11 mouse cellular contexts compared by ENCODE assay signal in the genomic region with DNA sequence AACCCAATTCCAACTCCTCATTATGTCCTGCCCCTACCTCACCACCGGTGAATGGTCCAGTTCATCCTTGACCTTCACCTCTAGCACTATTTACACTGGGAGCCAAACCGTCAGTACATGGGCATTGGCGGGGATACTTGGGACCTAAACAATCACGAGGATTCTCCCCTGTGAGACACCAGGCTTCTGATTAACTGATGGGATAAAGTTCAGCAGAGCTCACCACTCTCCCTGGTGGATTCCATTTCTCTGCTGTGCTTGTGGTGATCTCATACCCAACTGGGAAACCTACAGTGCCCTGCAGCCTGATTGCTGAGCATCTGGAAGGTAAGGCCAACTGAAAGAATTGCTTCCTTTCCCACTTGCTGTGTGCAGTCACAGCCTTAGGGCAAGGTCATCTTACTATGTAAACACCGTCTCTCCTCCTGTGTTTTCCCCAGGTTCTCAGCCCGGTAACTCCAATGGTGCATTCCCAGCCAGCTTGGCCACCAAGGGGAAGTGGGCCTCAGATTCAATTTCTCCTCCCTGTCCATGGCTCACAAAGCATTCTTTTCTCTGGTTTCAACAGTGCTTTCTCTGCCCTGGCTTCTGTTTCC.
"Had no signal": no experiment of that assay in that cellular context is flagged by ENCODE, and none has a peak within 500 bp of the region (broad histone marks: within the 10 kb centered on the region; RNA-seq: fewer than 3 reads in every experiment).

No protein-coding gene starts in this region.

- H3K36me3 ChIP-seq: hindbrain, embryonic 12.5 days; limb, embryonic 10.5 days; lung, embryonic 15.5 days; midbrain, embryonic 12.5 days had no signal

- H3K9me3 ChIP-seq: hindbrain, embryonic 12.5 days; limb, embryonic 10.5 days; lung, embryonic 15.5 days; midbrain, embryonic 12.5 days had no signal

- H3K27ac ChIP-seq: hindbrain, embryonic 12.5 days; limb, embryonic 10.5 days; lung, embryonic 15.5 days; midbrain, embryonic 12.5 days had no signal

- ATAC-seq: hindbrain, embryonic 16.5 days; inflammation-experienced regulatory T-cells, adult 6 months; intestine, postnatal 0 days had no signal

- H3K4me3 ChIP-seq: hindbrain, embryonic 12.5 days; limb, embryonic 10.5 days; lung, embryonic 15.5 days; midbrain, embryonic 12.5 days had no signal

- DNase-seq: spleen, adult 18-20 months; thymus, adult 18-20 months; thymus, postnatal 25 days had no signal

- H3K4me2 ChIP-seq: hindbrain, embryonic 12.5 days; liver, embryonic 11.5 days; lung, embryonic 15.5 days; midbrain, embryonic 12.5 days had no signal

- H3K4me1 ChIP-seq: hindbrain, embryonic 12.5 days; limb, embryonic 10.5 days; lung, embryonic 15.5 days; midbrain, embryonic 12.5 days had no signal

- H3K9ac ChIP-seq: hindbrain, embryonic 12.5 days; lung, embryonic 15.5 days; midbrain, embryonic 12.5 days had no signal

- H3K27me3 ChIP-seq: hindbrain, embryonic 12.5 days; lung, embryonic 15.5 days; midbrain, embryonic 12.5 days had no signal
